In the genomic region with DNA sequence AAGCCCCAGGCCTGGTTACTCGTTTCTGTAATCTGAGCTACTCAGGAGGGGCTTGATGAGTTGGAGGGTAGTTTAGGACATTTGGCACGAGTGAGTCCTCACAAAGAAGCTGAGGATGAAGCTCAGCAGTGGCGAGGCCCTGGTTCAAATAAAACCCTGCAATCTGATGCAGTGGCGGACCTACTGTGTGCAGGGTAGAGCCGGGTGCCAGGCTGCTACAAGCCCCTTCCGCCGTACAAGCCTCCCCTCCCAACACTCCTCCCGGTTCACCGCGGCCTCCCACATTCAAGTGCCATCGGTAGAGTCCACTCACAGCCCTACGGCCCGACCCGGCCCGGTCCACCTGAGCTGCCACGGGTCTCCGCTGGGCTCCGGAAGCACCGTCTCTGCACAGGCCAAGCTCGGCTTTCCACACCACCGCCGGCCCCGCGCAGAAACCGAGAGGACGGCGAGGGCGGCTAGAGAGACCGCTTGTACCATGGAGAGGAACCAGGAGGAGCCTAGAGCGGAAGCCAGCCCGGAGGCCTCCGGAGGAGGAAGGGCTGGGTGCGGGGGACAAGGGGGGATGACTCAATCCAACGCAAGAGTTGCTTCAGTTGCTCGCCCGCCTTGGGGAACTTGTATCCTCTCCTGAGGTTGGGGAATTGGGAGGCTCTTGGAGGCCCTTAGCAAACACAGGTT, we compare ENCODE assay signal across 8 mouse cellular contexts. TPM values are rescaled to one million over a fixed set of nuclear protein-coding genes. Genes with fewer than 3 reads are reported as not detected.
A peak's percentile ranks its signal among the peaks of the same experiment; 100 is the strongest.
DNase-seq lines count a peak whose midpoint lies in the region; ATAC-seq lines count a peak whose summit lies in the region.

A gene (minus strand): TSS at position 466 of the 681 bp plus-strand sequence.

- WGBS in hindbrain, embryonic 16.5 days, result under 1% methylated on average over 36 of the region's 36 CpGs
- WGBS in macrophage (ENCODE audit: missing documents), result under 1% methylated on average over 36 of the region's 36 CpGs

- no peaks in the 10 kb centered on the region for H3K36me3 ChIP-seq in hindbrain, embryonic 16.5 days (ENCODE audit: control insufficient read depth, insufficient read depth, low read length)
- H3K36me3 ChIP-seq in macrophage (ENCODE audit: inconsistent target), result peaks cover 3% of the 10 kb centered on the region; the same call in 1 of the 2 replicates

- H3K27me3 ChIP-seq in hindbrain, embryonic 16.5 days (replicated peaks; ENCODE audit: control insufficient read depth, insufficient read depth, low read length), result no peaks in the 10 kb centered on the region

- H3K4me3 ChIP-seq in hindbrain, embryonic 16.5 days (ENCODE audit: low read length), result peak within 1 kb of the TSS; percentile 68
- peak within 1 kb of the TSS; percentile 92 for H3K4me3 ChIP-seq in macrophage (ENCODE audit: inconsistent target)

- peak within 1 kb of the TSS; percentile 37; the same call in 1 of the 2 replicates for H3K27ac ChIP-seq in hindbrain, embryonic 16.5 days (ENCODE audit: low read depth, low read length)
- peak within 1 kb of the TSS; percentile 67 for H3K27ac ChIP-seq in macrophage

- H3K4me2 ChIP-seq in hindbrain, embryonic 16.5 days (ENCODE audit: low read length), result peak within 1 kb of the TSS; percentile 70

- peak; percentile 55 for DNase-seq in WW6 (ENCODE audit: low read depth, low spot score)
- peak; percentile 70 to 81 for DNase-seq in cerebellum, postnatal 4 days (ENCODE audit: low spot score in 2 of 2)
- DNase-seq in gastrocnemius, adult 18-20 months (ENCODE audit: low spot score), result peak; percentile 82
- peak; percentile 74 to 86 for DNase-seq in left cerebral cortex, adult 18-20 months (ENCODE audit: low spot score in 2 of 2)
- peak; percentile 90 for DNase-seq in right cerebral cortex, adult 18-20 months
- peak; percentile 37 for DNase-seq in urinary bladder, postnatal 10 days (ENCODE audit: low spot score)

- peaks cover 51% of the 10 kb centered on the region for H3K79me2 ChIP-seq in macrophage (ENCODE audit: inconsistent target)

- peak within 1 kb of the TSS; percentile 94 for H3K9ac ChIP-seq in hindbrain, embryonic 16.5 days (ENCODE audit: low read depth, low read length)

- H3K4me1 ChIP-seq in hindbrain, embryonic 16.5 days (ENCODE audit: control insufficient read depth, insufficient read depth, low read depth, low read length), result peaks cover 3% of the 10 kb centered on the region; the same call in 1 of the 2 replicates

- peak; percentile 99 for ATAC-seq in hindbrain, embryonic 16.5 days

- H3K9me3 ChIP-seq in hindbrain, embryonic 16.5 days (ENCODE audit: control insufficient read depth, low read length), result no peaks in the 10 kb centered on the region

RNA-seq across cellular contexts. Expression of the gene that starts here (rescaled TPM):
- 1 to 10 TPM; 5.1 to 6.4 TPM for total RNA-seq in gastrocnemius, adult 18-20 months (2021)
- 31.7 and 36.3 TPM in 2 replicates for polyA plus RNA-seq in hindbrain, embryonic 16.5 days (2015; fragmentation: Nextera tagmentation; extraction: Ambion mirVana)
- total RNA-seq in left cerebral cortex, adult 18-20 months (2021), result 10 to 100 TPM; 40.0 to 41.4 TPM
- total RNA-seq in macrophage (2018; cell fraction: chromatin; rRNA removed), result 10 to 100 TPM in 25 of 26 experiments, 1 to 10 TPM in 1; 9.7 to 79.2 (median 47.4) TPM
- total RNA-seq in macrophage (2018; cell fraction: cytosol; rRNA removed), result 10 to 100 TPM in 23 of 26 experiments, 1 to 10 TPM in 3; 8.6 to 27.1 (median 20.3) TPM
- total RNA-seq in macrophage (2018; cell fraction: nucleus; rRNA removed), result 10 to 100 TPM; 14.1 to 68.4 (median 42.7) TPM
- polyA plus RNA-seq in macrophage (2018), result 15.0 to 17.2 TPM (median 16.4 TPM) in 3 replicates

Comparison
In these comparisons a context has a peak if more than half of its experiments do, and no peak if none do; other contexts are left out.
1. Peak in every context shown above with its lines: DNase-seq, ATAC-seq, H3K4me3 ChIP-seq and H3K27ac ChIP-seq.
2. RNA of the gene that starts here (total RNA-seq): 40.0 to 41.4 TPM in left cerebral cortex, adult 18-20 months; 5.1 to 6.4 TPM in gastrocnemius, adult 18-20 months; every median in the first group is over 4 times any median in the second.
3. DNase-seq: peak in every context shown above with its lines; median percentile 90 in right cerebral cortex, adult 18-20 months; 82 in gastrocnemius, adult 18-20 months; 80 in left cerebral cortex, adult 18-20 months; 76 in cerebellum, postnatal 4 days; 55 in WW6; 37 in urinary bladder, postnatal 10 days.